Mouse (Mus musculus): ENCODE measurements around the gene Tmed9. TPM values are rescaled to one million over a fixed set of nuclear protein-coding genes. Genes with fewer than 3 reads are reported as not detected.
A peak's percentile ranks its signal among the peaks of the same experiment; 100 is the strongest.
"Not testable (repeated sequence)": the region's sequence is repeated elsewhere in the genome, so short reads cannot be mapped to it uniquely, and the experiment has no call there.

Tmed9 gene
- polyA plus RNA-seq, 1 experiment from 2014 or later, result 350 TPM

DNA sequence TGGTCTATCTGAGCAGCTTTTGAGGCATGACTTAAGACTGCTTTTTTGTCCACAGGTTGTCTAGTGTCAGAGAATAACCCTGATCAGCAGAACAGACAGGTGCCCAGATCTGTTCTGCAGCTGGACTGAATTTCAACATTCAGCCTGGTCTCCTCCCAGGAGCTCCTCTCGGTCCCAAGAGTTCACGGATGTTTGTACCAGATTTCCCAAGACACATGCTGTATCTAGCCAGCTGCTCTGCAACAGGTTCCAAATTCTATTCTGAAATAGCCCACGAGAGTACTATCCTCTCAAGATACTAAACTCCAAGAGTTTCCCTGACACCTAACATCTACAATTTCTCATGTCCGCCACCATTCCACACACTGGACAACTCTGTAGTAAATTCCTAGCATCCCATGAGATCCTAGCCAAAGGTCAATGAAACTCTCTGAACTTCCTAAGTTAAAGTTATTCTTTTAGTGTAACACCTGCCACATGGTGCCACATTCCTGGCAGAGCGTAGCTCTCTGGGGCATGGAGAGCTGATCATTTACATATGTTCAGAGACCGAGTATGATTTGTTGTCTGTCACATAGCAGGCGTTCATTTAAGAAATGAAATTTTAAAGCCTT, 10.2 kb upstream of the Tmed9 start:
- CTCF ChIA-PET, result interaction anchor here (2.0 kb wide), 1 partner anchor 27 kb away, joined by 9 read pairs; the partner anchor contains the start of gene Ddx41
- POLR2A ChIA-PET, result no interaction called here
- in situ Hi-C loops (cut with MboI; ENCODE audit: low pct_unique_long_range_greater_than_20kb), result no loop called here
- H3K27me3 ChIP-seq, result no peaks in the 10 kb centered on the region
- DNase-seq (ENCODE audit: low read depth, low spot score) (no peak), ATAC-seq (no peak)
- no peak for TF ChIP-seq CTCF (IDR thresholded peaks at IDR 0.05)

GRCm38 (mm10) chr13:55567001-55567400, 6.5 kb upstream of the Tmed9 start:
- in situ Hi-C loops (cut with MboI; ENCODE audit: low pct_unique_long_range_greater_than_20kb), result no loop called here
- no peaks in the 10 kb centered on the region for H3K27me3 ChIP-seq
- POLR2A ChIA-PET, result interaction anchor here (0.5 kb wide), 1 partner anchor 15 kb away, joined by 3 read pairs; no protein-coding TSS in a partner anchor
- DNase-seq (ENCODE audit: low read depth, low spot score), result no peak
- ATAC-seq, result no peak
- CTCF ChIA-PET, result interaction anchor here (0.9 to 1.6 kb wide), 2 partner anchors 9 to 19 kb away, joined by 3 read pairs; no protein-coding TSS in a partner anchor
- no peak for TF ChIP-seq CTCF (IDR thresholded peaks at IDR 0.05)

DNA sequence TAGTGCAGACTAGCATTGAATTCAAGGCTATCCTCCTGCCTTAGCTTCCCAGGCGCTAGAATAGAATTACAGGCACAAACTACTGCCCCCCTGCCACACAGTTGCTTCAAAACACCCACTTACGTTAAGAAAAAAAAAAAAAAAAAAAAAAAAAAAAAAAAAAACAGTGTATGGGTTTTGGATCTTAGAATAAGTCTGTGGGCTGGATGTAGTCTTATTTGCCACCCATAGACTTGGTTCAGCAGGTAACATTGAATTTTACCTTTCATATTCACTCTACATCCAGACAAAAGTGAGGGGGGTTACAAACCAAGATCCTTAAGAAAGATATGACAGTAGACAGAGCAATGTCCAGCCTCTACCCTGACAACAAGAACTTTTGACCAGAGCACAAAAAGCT, 5.6 kb upstream of the Tmed9 start:
- POLR2A ChIA-PET, result no interaction called here
- CTCF ChIA-PET, result interaction anchor here (0.9 to 1.6 kb wide), 4 partner anchors 10 to 32 kb away, joined by 3 read pairs; partner anchors contain the start of gene Ddx41
- H3K27me3 ChIP-seq, result no peaks in the 10 kb centered on the region
- no peak for DNase-seq (ENCODE audit: low read depth, low spot score)
- in situ Hi-C loops (cut with MboI; ENCODE audit: low pct_unique_long_range_greater_than_20kb), result no loop called here
- TF ChIP-seq CTCF (IDR thresholded peaks at IDR 0.05), result no peak
- ATAC-seq, result no peak

- DNase-seq (ENCODE audit: low read depth, low spot score); ATAC-seq; in situ Hi-C loops (cut with MboI; ENCODE audit: low pct_unique_long_range_greater_than_20kb); POLR2A ChIA-PET; H3K27me3 ChIP-seq: not testable (repeated sequence)
- CTCF ChIA-PET, result interaction anchor here (0.9 to 1.2 kb wide), 2 partner anchors 19 to 32 kb away, joined by 3 read pairs; partner anchors contain the start of gene Ddx41
Observed at GRCm38 (mm10) chr13:55568524-55568923, 5.0 kb upstream of the Tmed9 start.

- no peak for ATAC-seq
- ChIA-PET POLR2A (interaction anchor here (1.0 kb wide), 1 partner anchor 86 kb away, joined by 3 read pairs; no protein-coding TSS in a partner anchor), CTCF (interaction anchor here (1.1 kb wide), 1 partner anchor 11 kb away, joined by 4 read pairs; no protein-coding TSS in a partner anchor)
- no peak for TF ChIP-seq CTCF (IDR thresholded peaks at IDR 0.05)
- in situ Hi-C loops (cut with MboI; ENCODE audit: low pct_unique_long_range_greater_than_20kb), result no loop called here
- DNase-seq (ENCODE audit: low read depth, low spot score), result no peak
- no peaks in the 10 kb centered on the region for H3K27me3 ChIP-seq
Observed at GRCm38 (mm10) chr13:55569726-55570285, 3.7 kb upstream of the Tmed9 start.

DNA sequence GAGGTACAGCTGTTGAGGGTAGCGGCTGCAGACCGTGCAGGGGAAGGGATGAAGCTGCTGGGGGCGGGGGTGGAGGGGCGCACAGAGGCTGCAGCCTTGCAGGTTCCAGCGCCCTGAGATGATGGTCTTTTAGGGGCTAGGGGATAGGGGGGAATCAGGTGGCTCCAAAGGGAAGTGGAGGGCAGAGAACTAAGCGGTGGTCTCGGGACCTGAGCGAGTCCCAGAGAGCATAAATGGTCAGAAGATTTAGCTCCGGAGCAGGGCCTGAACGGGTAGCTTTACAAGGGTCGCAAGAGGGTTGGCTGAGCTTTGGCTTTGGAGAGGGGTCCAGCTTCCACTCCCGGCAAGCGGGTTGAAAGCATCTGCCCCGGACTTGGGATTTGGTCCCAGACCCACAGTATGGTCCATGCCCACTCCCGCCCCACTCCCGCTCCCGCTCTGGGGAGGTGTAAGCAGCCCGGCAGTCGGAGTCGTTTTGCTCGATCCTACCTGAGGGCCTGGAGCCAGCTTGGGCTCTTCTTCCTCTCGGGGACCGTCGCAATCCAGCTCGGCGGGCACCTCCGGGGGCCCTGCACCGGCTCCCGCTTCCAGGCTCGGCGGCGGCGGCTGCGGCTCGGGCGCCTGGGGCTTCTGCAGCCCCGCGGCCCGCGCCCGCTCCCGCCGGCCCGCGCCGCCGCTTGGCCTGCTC, 3.1 kb upstream of the Tmed9 start:
- in situ Hi-C loops (cut with MboI; ENCODE audit: low pct_unique_long_range_greater_than_20kb), result no loop called here
- H3K27me3 ChIP-seq, result no peaks in the 10 kb centered on the region
- DNase-seq (ENCODE audit: low read depth, low spot score) (no peak), ATAC-seq (peak; percentile 49)
- TF ChIP-seq CTCF (IDR thresholded peaks at IDR 0.05), result no peak
- ChIA-PET CTCF (interaction anchor here (1.1 kb wide), 1 partner anchor 11 kb away, joined by 4 read pairs; no protein-coding TSS in a partner anchor), POLR2A (interaction anchor here (0.7 to 1.0 kb wide), 2 partner anchors 87 to 123 kb away, joined by 3 read pairs; no protein-coding TSS in a partner anchor)

DNA sequence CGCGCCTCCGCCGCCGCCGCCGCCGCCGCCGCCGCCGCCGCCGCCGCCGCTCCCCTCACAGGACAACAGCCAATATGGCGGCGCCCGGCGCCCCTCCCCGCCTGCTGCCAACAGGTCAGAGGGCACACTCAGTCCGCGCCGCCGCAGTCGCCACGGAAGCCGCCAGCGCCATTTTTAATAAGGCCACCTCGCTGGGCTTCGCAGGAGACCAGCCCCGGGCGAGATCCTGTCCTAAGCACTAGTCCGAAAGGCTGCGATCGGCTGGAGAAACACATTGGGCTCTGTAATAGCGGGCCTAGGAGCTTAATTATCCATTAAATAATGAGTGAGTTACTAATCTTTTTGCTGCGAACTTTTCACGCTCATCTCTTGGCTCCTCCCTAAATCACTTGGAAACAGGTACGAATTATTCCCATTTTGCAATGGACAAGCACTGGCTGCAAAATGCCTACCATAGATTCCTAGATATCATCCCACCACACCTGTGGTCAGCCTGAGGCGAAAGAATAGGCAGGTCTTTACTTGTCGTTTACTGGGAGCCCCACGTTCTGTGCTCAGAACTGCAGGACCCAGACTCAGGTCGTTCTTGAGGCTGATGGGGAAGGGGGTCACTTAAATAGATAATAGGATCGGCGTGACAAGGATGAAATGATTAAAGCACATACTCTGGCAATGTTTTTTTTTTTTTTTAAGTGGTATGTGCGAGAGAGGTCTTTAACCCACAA, 2.3 kb upstream of the Tmed9 start, which contains the start of gene Fam193b:
Gene Fam193b (minus strand): TSS at position 94 of the 725 bp plus-strand sequence.
- no peak for TF ChIP-seq CTCF (IDR thresholded peaks at IDR 0.05)
- no peaks in the 10 kb centered on the region for H3K27me3 ChIP-seq
- ATAC-seq (peak; percentile 79), DNase-seq (ENCODE audit: low read depth, low spot score) (peak; percentile 43)
- in situ Hi-C loops (cut with MboI; ENCODE audit: low pct_unique_long_range_greater_than_20kb), result no loop called here
- ChIA-PET CTCF (no interaction called here), POLR2A (interaction anchor here (0.6 to 1.3 kb wide), 5 partner anchors 23 to 367 kb away, joined by 3 read pairs; no protein-coding TSS in a partner anchor)

DNA sequence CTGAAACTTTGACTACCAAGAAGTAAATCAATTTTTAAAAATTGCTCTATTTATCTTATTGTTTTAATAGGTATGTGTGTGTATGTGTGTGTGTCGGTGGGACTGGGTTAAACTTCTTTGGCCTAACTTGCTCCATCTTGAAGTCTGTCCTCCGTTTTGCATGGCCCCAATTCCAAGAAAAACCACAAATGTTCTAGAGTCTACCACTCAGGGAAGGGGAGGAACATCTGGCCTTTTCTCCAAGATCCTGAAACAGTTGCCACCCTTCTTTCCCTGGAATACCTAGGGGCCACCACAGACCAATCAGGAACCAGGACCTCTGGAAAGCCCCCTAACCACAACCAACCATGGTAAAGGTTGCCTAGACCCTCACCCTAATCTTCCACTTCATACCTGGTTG, 1.6 kb upstream of the Tmed9 start:
- CTCF ChIA-PET, result no interaction called here
- POLR2A ChIA-PET, result interaction anchor here (0.6 to 1.3 kb wide), 4 partner anchors 23 to 366 kb away, joined by 3 read pairs; no protein-coding TSS in a partner anchor
- in situ Hi-C loops (cut with MboI; ENCODE audit: low pct_unique_long_range_greater_than_20kb), result no loop called here
- ATAC-seq (no peak), DNase-seq (ENCODE audit: low read depth, low spot score) (no peak)
- no peaks in the 10 kb centered on the region for H3K27me3 ChIP-seq
- TF ChIP-seq CTCF (IDR thresholded peaks at IDR 0.05), result no peak

DNA sequence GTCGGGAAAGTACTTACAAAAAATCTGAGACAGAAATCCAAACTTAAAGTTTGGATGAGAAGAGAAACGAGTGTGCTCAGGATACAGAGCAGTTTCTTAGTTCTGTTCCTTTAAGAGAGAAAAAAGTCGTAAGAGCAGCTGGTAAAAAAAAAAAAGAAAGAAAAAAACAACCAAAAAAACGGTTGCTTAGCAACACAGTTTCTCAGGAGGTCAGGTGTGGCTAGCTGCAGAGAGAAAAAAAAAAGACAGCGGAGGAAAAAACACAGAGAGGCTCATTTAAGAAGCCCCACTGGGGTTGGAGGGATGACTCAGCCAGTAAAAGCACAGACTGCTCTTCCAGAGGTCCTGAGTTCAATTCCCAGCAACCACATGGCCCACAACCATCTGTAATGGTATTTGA, 789 bp downstream of the Tmed9 start:
- ATAC-seq (no peak), DNase-seq (ENCODE audit: low read depth, low spot score) (no peak)
- no peaks in the 10 kb centered on the region for H3K27me3 ChIP-seq
- CTCF ChIA-PET, result no interaction called here
- in situ Hi-C loops (cut with MboI; ENCODE audit: low pct_unique_long_range_greater_than_20kb), result no loop called here
- POLR2A ChIA-PET, result no interaction called here
- no peak for TF ChIP-seq CTCF (IDR thresholded peaks at IDR 0.05)

- in situ Hi-C loops (cut with MboI; ENCODE audit: low pct_unique_long_range_greater_than_20kb), result no loop called here
- TF ChIP-seq CTCF (IDR thresholded peaks at IDR 0.05), result no peak
- ChIA-PET CTCF (no interaction called here), POLR2A (interaction anchor here (0.7 kb wide), 1 partner anchor 213 kb away, joined by 3 read pairs; the partner anchor contains the start of gene Lman2)
- ATAC-seq, result no peak
- H3K27me3 ChIP-seq, result no peaks in the 10 kb centered on the region
- DNase-seq (ENCODE audit: low read depth, low spot score), result no peak
Observed at GRCm38 (mm10) chr13:55575932-55576331, 2.4 kb downstream of the Tmed9 start.

- in situ Hi-C loops (cut with MboI; ENCODE audit: low pct_unique_long_range_greater_than_20kb); CTCF ChIA-PET; POLR2A ChIA-PET; ATAC-seq; DNase-seq (ENCODE audit: low read depth, low spot score); H3K27me3 ChIP-seq: not testable (repeated sequence)
Observed at GRCm38 (mm10) chr13:55576872-55577271, 3.3 kb downstream of the Tmed9 start.

Data from Patski (cell line).